Mouse (Mus musculus) neutrophil, adult 5-6 weeks (primary cell): ENCODE measurements around the gene Mas1. TPM values are rescaled to one million over a fixed set of nuclear protein-coding genes. Genes with fewer than 3 reads are reported as not detected.

Experiments used
- ATAC-seq: fragments of 151-379, 151-347 bp; 2 replicates; pipeline ENCODE4 v1.8.0; 2017; ENCODE audit warnings: mild to moderate bottlenecking, moderate TSS enrichment; ENCODE audit not compliant: insufficient number of reproducible peaks, poor library complexity, low FRiP score, severe bottlenecking; ENCODE audit errors: extremely low read depth
- total RNA-seq: library from RNA; stranded (forward); fragments of 200-1000 nt; gene quantifications from 2 replicates; pipeline ENCODE4 v1.2.3, GENCODE M21; 2017

Mas1 gene
- total RNA-seq, 1 experiment from 2014 or later: not detected

DNA sequence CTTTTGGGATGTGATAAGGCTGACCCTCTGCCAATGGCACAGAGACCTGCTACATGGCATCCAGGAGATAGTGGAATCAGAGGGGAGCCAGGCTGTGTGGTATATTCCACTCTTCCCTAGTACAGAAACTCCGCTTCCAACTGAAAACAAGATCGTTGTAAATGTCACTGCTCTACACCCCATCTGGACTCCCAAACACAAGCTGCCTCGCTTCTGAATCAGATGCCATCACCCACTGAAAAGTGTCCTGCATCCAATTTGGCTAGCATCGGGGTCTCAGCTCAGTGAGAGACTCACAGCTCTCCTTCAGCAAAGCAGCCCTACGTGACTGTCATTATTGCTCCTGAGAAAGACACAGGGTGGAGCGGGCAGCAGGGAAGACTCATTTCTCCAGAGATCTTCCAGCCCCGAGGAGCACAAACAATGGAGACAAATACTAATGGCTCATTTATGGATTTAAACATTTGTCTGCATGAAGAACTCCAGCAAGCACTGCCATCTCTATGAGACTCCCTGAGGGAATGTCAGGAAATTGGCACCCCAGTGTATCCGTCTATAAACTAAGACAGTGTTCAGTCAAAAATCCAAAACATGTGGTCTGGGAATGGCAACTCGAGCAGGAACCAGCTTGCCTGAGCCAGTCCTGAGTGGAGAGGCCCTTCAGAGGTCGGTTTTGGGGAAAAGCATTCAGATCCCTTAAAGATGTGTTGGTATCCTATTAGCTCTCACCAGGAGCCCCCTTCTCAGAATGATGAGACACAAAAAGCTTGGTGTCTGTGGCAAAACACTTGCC is 28.3 kb downstream of the Mas1 start:
- ATAC-seq: no peak

DNA sequence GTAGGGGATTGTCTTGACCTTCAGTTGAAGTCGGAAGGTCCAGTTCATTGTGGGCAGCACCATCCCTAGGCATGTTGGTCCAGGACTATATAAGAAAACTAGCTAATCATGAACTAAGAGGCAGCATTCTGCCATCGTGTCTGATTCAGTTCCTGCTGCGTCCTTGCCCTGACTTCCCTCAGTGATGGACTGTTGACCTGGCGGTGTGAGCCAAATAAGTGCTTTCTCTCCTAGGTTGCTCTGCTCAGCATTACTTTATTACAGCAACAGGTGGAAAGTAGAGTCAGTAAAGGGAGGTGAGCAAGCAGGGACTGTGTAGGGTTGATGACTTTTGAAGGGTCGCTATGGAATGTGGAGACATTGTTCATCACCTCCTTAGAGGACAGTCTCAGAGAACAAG is 32.2 kb downstream of the Mas1 start:
- ATAC-seq: no peak

DNA sequence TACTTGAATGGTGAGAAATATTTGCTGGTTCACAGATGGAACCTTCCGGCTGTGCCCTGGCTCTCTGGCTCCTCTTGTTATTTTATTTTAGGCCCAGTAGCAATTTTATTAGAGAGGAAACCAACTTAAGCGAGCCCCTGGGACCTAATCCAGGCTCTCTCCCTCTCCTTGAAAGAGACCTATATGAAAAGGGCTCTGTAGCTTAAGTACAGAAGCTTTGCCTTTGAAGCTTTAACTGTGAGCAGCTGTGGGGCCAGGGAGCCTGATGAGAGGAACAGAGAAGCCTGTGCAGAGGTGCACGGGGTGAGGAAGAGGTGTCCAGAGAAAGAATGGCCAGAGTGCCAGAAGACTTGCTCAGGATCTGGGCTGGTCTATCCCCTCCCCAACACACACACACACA is 33.1 kb downstream of the Mas1 start:
- ATAC-seq: no peak

DNA sequence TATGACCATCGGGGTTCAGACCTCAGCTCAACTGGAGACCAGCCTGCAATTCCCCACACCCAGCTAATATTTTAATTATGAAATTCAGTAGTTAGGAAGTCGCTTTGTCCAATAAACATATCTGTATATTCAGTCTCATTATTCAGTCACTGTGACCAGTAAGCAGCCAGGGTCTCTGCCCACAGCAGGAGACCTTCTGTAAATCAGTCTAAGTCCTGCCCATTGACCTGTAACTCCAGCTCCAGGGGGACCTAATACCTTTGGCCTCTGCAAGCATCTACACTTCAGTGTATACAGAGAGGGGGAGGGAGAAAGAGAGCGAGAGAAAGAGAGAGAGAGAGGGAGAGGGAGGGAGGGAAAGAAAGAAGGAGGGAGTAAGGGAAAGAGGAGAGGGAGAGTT is 33.6 kb downstream of the Mas1 start:
- ATAC-seq: no peak

DNA sequence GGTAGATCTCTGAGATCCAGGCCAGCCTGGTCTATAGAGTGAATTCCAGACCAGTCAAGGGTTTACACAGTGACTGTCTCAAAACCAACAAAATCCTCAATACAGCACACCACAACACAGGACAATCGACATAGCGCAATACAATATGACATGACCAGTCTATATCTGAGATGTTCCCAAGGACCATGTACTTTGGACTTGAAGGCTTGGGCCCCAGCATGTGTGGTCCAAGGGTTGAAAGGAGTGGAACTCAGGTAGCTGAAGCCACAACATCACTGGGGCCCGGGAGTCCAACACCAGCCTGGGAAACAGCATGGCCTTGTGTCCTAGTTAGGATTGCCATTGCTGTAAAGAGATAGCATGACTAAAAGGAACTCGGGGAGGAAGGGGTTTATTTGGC is 35.3 kb downstream of the Mas1 start:
- ATAC-seq: no peak

DNA sequence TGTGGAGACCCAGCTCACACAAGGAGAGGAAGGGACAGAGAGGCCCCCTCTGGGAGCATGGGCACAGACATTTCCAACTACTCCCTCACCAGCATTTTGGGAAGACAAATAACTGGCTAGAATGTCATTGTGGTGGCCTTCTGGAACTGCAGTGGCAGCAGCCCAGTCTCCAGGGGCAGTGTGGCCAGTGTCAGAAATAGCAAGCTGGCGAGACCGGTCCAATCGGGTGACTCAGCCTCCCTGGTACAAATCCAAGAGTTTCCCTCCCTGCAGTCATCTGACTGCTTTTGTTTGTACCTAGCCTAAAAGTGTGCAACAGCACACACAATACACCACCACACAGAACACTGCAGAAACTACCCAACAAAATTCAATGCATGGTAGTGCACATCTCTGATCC is 35.7 kb downstream of the Mas1 start:
- no peak for ATAC-seq

DNA sequence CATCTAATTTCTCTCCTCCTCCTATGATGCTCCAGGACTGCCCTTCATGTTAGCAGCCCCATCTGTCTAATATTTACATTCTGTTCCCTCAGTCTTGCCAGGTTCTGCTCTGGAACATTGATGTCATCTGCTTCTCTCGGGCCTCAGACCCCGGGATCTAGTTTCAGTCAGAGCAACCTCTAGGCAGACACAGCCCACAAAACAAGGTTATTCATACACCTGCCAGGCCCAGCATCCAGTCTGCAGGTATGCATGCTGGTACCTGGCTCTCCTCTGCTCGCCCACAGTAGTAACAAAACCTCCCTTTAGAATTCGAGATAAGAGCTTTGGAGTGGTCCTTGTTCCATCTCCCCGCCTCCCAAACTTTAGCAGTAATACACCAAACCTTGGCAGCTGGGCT is 37.6 kb downstream of the Mas1 start:
- ATAC-seq: no peak

DNA sequence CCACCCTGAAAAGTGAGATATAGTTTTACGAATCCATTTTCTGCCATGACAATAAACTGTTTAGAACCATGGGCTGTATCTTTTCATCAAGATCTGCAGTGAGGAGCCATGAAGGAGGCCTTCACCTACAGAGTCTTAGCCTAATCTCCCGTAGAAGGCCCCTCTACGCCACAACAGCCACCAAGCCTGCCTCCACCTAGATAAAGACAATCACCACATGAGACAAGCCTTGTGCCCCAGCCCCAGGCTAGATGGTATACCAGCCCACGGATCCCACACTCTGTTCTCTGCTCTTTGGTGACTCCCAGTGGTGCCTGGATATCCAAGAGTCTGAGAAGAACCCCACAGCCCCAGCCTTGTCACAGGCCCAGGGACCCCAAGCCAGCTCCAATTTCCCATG is 52.1 kb downstream of the Mas1 start:
- no peak for ATAC-seq

DNA sequence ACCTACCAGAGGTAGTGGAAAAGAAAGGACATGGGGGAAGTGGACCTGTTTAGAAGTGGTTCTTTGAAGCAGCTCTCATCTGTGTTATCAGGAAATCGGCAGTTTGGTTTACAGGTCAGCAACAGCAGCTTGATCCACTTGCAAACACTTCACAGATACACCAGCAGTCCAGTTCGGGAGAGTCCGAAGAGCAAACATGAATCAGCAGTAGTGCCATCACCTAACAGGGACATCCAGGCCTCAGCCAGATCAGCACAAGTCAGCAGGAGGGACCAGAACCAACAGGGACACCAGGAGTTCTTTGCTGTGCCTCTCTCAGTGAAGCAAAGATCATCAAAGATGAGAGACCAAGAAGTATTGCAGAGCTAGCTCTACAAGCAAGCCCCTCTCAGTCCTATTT is 53.4 kb downstream of the Mas1 start:
- ATAC-seq: no peak

DNA sequence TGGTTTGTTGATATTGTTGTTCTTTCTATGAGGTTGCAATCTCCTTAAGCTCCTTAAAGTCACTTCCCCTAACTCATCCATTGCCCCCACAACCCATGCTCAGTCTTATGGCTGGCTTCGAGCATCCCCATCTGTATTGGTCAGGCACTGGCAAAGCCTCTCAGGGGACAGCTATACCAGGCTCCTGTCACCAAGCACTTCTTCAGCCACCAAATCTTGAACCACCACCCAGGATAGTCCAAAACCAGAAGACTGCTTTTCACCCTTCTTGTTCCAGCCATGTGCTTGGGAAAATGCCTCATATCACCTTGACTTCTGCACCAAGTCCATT is 57.0 kb downstream of the Mas1 start:
- no peak for ATAC-seq

DNA sequence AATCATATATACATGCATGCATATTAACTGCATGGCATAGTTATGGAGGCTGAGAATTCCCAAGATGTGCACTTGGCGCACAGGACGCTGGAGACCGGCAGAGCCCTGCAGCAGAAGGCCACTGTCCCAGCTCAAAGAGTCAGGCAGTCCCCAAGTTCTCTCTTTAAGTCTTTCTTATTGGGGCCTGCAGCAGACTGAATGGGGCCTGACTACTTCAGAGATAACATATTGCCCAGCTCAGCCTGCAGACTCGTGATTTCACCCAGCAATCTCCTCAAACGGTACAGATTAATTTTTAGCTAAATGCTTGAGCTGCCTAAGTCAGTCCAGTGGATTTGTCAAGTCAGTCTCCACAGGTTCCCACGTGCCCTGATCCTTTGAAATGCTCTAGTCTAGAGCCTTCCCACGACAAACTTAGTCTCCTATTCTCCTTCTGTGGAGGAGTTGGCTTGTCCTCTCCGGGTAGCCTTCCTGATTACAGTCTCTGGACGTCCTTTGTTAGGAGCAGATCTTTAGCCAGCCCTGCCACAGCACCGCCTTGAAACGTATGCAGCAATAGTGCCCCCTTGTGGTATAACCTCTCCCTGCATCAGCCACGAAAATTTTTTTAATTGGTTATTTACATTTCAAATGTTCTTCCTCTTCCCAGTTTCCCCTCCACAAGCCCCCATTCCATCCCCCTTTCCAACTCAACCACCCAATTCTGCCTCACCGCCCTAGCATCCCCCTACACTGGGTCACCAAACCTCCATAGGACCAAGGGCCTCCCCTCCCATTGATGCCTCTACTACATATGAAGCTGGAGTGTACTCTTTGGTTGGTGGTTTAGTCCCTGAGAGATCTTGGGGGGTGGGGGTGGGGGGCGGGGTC is 57.6 kb downstream of the Mas1 start:
- peak; percentile 56; the same call in 1 of the 2 replicates for ATAC-seq

DNA sequence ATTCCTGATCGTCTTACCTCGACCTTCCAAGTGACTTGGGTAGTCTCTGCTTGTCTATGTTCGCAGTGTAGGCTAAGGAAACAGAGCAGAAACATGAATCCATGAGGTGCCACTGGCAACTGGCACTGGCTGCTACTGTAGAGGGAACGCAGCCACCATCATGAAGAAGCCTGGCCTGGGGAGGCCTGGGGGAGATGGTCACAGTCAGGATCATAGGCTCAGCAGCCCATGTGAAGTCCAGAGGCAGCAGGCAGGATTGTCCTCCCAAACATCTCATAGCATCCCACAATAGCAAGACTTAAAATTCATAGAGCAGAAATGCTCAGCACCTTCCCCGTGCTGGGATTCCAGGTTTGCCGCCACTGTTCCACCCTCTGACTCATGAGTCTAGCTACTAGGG is 59.1 kb downstream of the Mas1 start:
- no peak for ATAC-seq

DNA sequence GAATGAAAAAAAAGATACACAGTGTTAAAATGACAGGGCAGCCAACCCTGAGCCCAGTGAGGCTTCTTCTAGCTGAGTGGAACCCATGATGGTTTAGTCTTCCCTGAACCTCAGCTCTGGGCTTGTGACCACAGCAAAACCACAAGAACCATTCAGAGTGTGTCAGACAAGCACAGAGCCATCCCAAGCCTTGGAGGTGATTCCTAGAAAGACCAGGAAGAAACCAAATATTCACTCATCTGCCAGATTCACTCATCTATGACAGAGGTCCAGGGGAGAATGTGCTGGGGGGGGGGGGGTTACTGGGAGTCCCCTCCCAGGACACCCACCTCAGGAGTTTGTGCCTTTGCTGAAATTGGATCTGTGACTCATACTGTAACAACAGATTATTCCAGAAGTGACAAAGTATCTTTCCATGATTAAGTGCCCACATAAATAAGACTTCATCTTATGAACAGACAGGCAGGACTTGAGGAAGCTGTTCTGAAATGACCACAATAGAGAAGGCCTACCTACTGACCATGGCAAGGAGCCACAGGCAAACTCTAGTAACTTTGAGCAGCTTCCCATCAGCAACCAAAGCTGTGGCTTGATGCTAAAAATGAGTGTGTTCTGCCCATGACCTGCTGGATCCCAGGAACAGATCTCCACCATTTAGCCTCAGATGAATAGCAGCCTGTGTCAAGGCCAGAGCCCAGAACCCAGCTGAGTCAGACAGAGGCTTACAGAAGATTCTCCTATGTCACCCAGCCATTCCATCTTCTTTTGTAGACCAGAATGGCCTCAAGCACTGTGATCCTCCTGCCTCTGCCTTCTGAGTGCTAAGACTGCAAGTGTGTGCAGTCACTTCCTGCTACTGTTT is 63.1 kb downstream of the Mas1 start:
- ATAC-seq: no peak

DNA sequence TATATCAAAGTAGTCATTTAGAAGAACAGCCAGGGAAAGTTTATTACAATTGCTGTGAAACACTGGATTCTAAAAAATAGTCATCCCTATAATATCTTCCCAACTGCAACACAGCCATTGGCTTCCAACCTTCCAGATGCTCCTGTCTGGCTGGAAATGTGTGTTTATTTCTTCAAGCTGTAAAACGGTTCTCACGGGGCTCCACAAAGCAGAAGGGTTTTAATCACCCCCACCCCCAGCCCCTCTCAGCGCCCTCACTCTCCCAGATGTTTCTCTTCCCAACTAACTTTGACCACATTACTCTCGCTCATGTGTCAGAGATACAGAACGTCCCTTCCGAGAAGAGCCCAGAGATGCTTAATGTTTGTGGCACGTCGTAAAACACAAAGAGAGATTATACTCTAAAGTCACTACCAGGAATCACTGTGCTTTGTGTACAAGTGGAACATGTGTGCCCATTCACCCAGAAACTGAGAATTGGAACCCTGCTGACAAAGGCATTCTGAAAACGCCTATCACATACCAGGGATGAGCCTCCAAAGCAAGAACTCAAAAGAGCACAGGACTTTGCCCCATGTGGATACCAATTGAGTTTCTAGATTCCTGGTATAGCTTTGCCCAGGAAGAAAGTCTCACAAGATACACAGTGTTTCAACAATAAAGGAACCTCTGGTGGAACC is 65.9 kb downstream of the Mas1 start:
- no peak for ATAC-seq

DNA sequence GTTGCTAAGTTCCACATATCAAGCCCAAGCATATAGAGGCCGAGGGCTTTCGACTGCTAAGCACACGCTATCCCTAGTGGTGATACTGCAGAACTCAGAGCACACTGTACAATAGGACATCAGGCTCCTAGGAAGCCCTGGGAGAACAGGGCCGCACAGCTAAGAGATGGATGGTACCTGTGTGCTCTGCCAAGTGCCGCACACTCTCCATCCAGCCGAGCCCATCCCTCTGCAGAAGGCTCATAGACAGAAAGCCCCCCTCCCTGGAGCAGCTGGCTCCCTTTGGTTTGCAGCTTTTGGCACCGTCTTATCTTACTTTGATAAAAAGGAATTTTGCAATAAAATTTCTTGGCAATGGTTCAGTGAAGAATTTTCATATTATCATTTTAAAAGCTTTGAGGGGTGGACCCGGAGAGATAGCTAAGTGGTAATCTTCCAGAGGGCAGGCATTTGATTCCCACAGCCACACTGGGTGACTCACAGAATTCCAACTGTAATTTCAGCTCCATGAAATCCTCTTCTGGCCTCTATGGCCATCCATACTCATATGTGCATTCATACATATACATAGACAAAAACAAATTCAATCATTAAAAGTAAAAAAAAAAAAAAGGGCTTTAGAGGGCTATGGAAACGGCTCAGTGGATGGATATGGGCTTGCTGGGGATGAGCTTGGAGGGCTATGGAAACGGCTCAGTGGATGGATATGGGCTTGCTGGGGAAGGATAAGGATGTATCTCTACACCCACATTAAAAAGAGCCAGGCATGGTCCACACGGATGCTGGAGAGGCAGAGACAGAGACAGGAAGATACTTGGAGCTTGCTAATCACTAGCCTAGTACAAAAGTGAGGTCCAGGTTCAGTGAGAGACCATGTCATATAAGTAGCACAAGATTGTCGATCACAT is 68.3 kb downstream of the Mas1 start:
- ATAC-seq: no peak

DNA sequence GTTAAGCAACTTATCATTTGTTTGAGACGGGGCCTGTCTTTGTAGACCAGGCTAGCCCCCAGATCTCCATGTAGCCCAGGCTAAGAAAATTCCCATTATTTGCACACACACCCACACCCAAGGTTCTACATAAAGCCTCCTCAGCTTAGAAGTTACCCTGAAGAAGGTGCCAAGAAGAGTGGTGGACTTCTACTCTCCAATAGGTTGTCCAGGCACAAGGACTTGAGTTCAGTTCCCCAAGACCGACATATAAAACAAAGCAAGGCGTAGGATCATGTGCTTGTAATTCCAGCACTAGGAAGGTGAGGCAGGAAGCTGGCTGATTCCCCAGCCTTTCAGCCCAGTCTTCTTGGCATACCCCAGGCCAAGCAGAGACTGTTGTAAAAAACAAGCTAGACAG is 69.4 kb downstream of the Mas1 start:
- ATAC-seq: no peak

DNA sequence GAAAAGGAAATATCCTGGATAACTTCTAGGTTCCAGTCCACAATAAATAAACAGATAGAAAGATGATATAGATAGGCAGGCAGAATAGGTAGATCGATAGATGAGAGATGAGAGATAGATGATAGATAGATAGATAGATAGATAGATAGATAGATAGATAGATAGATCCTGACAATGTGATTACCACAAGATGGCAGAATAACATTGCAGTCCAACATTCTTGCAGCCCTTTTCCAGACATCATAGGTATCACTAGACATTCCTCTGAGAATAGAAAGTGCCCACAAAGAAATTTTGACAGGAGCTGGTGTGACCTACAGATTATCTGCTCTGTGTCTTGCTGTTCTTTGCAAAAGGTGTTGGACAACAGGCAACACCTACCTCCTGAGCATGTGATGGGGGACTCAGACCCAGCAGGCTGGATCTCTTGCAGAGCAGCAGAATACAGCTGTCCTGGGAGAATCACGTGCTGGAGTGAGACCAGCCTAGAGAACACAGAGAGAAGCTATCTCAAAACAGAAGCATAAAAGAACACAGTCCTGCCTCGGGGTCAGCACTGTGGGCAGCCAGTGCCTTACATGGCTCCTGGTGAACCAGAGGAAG is 70.4 kb downstream of the Mas1 start:
- ATAC-seq: no peak

DNA sequence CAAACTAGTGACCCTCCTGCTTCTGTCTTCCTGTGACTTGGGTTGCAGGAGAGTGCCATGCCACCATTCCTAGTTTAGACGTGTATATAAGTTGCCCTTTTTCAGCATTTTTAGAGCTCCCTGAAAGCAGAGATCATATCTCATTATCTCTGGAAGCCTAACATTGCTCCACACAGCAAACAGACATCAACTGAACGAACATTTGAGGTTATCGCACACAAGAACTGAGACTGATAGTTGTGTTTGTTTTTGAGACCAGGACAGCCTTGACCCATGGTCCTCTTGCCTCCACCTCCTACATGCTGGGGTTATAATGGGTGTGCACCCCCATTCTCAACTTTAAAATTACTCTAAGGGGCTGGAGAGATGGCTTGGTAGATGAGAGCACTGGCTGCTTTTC is 71.3 kb downstream of the Mas1 start:
- no peak for ATAC-seq
